In the genomic region with DNA sequence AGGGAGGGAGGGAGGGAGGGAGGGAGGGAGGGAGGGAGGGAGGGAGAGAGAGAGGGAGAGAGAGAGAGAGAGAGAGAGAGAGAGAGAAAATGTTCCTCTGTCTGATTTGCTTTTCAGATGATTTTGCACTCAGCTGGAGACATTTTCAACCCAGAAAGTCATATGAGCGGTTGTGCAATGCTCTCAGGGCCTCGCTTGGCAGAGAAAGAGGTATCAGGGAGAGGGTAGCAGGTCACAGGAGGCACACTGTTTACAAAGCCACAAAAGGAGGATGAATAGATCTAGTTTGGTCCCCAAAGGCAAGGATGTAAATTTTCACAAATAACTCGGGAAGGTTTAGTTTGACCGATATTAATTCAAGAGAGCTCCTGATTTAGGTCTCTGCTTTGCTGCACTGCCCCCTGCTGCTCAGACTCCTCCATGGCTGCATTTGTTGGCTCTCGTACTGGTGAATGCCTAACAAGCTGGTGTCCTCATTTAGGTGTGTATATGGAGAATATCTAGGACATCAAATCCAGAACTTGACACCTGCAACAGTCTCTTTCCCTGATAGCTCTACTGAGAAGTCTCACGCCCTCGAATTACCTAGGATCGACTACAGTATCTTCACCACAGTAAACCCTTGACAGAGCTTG, we compare ENCODE assay signal across 8 mouse cellular contexts.
DNase-seq lines count a peak whose midpoint lies in the region.

No protein-coding gene starts in this region.

- intact Hi-C loops in heart, postnatal 36 days (cut with DNase I), result no loop called here
- intact Hi-C loops in left cerebral cortex, postnatal 25 days (cut with DNase I), result loop anchor here (5.0 kb wide), 1 partner anchor 174 kb away; no protein-coding TSS in a partner anchor

- peak; percentile 3 to 48 for DNase-seq in kidney, adult 8-10 months
- no peak for DNase-seq in kidney, adult 11 months
- DNase-seq in adrenal gland, adult (ENCODE audit: inconsistent age in 2 of 2, low spot score in 1 of 2), result peak; percentile 31 to 84
- peak; percentile 37 to 66 for DNase-seq in cerebellum, postnatal 4 days (ENCODE audit: low spot score in 2 of 2)
- peak; percentile 8 to 31 for DNase-seq in heart, postnatal 36 days
- DNase-seq in left cerebral cortex, postnatal 25 days (ENCODE audit: low spot score in 2 of 2), result peak; percentile 73 to 87
- peak; percentile 79 to 82 for DNase-seq in right cerebral cortex, postnatal 10 days (ENCODE audit: low spot score in 2 of 2)
- DNase-seq in T-cell, adult 2 months (ENCODE audit: low spot score), result no peak

Comparison
In these comparisons a context has a peak if more than half of its experiments do, and no peak if none do; other contexts are left out.
1. DNase-seq: peak in kidney, adult 8-10 months (2 of 2), adrenal gland, adult (2 of 2), cerebellum, postnatal 4 days (2 of 2), heart, postnatal 36 days (2 of 2), left cerebral cortex, postnatal 25 days (2 of 2) and right cerebral cortex, postnatal 10 days (2 of 2); none in kidney, adult 11 months (single experiment) and T-cell, adult 2 months (single experiment).